Comparison of ENCODE assay signal across 9 mouse cellular contexts in the genomic region with DNA sequence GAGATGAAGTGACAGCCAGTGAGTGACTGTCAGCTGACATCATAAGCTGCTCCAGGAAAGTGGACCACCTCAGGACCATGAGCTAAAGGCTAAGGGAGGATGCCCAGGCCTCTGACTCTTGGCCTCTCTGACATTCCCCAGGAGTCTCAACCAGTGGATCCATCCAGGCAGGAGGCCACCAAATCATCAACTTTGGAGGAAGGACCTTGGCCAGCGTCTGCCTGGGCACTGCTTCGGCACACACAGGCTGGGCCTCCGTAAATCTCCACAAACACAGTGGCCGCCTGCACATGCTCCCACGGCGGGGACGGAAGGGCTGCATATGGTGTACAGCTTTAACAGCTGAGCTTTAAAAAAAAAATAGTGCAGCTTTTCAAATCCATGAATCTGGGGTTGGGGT.
DNase-seq lines count a peak whose midpoint lies in the region; ATAC-seq and TF ChIP-seq lines count a peak whose summit lies in the region.
"Had no signal": no experiment of that assay in that cellular context is flagged by ENCODE, and none has a peak within 500 bp of the region (broad histone marks: within the 10 kb centered on the region; RNA-seq: fewer than 3 reads in every experiment).

No protein-coding gene starts in this region.

- H3K4me3 ChIP-seq in intestine, embryonic 16.5 days (ENCODE audit: low read length), result no peak overlapping the region
- peak overlapping the region; percentile 34; the same call in 1 of the 2 replicates for H3K4me3 ChIP-seq in stomach, postnatal 0 days (ENCODE audit: low read depth, low read length)
- H3K4me3 ChIP-seq: liver, embryonic 13.5 days had no signal

- H3K27me3 ChIP-seq in intestine, embryonic 16.5 days (replicated peaks; ENCODE audit: control insufficient read depth, insufficient read depth, low read length), result no peaks in the 10 kb centered on the region
- H3K27me3 ChIP-seq in stomach, postnatal 0 days (ENCODE audit: control insufficient read depth, insufficient read depth, low read length), result no peaks in the 10 kb centered on the region
- H3K27me3 ChIP-seq: liver, embryonic 13.5 days had no signal

- H3K9ac ChIP-seq in intestine, embryonic 16.5 days (ENCODE audit: low read depth, low read length), result peak overlapping the region; percentile 36; the same call in 1 of the 2 replicates
- no peak overlapping the region for H3K9ac ChIP-seq in stomach, postnatal 0 days (ENCODE audit: low read length)
- H3K9ac ChIP-seq: liver, embryonic 13.5 days had no signal

- no peaks in the 10 kb centered on the region for H3K9me3 ChIP-seq in intestine, embryonic 16.5 days (ENCODE audit: control insufficient read depth, low read length)
- no peaks in the 10 kb centered on the region for H3K9me3 ChIP-seq in stomach, postnatal 0 days (ENCODE audit: control insufficient read depth, low read length)
- H3K9me3 ChIP-seq: liver, embryonic 13.5 days had no signal

- H3K36me3 ChIP-seq in intestine, embryonic 16.5 days (ENCODE audit: control insufficient read depth, insufficient read depth, low read length), result no peaks in the 10 kb centered on the region
- no peaks in the 10 kb centered on the region for H3K36me3 ChIP-seq in stomach, postnatal 0 days (ENCODE audit: control insufficient read depth, insufficient read depth, low read length)
- H3K36me3 ChIP-seq: liver, embryonic 13.5 days had no signal

- H3K4me1 ChIP-seq in intestine, embryonic 16.5 days (ENCODE audit: control insufficient read depth, insufficient read depth, low read length), result no peaks in the 10 kb centered on the region; the same call in 1 of the 2 replicates
- no peaks in the 10 kb centered on the region for H3K4me1 ChIP-seq in stomach, postnatal 0 days (replicated peaks; ENCODE audit: control insufficient read depth, insufficient read depth)
- H3K4me1 ChIP-seq: liver, embryonic 13.5 days had no signal

- peak; percentile 51 for DNase-seq in cerebellum, adult 11-12 months
- DNase-seq in cerebellum, adult 9-10 months, result no peak
- peak; percentile 27 for DNase-seq in lung, postnatal 10 days
- DNase-seq in lung, postnatal 36 days, result no peak
- DNase-seq in stomach, postnatal 0 days (ENCODE audit: low spot score), result no peak
- DNase-seq in layer of hippocampus, postnatal 14 days (ENCODE audit: low spot score in 2 of 2), result no peak
- DNase-seq in left cerebral cortex, postnatal 14 days (ENCODE audit: low spot score in 2 of 2), result no peak
- DNase-seq: liver, embryonic 13.5 days had no signal

- no peak for ATAC-seq in intestine, embryonic 16.5 days
- no peak for ATAC-seq in stomach, postnatal 0 days (ENCODE audit: low FRiP score, low TSS enrichment)

- H3K4me2 ChIP-seq in intestine, embryonic 16.5 days (ENCODE audit: low read depth, low read length), result peak overlapping the region; percentile 50
- peak overlapping the region; percentile 55 for H3K4me2 ChIP-seq in stomach, postnatal 0 days (replicated peaks; ENCODE audit: low read depth)

- TF ChIP-seq EP300 in stomach, postnatal 0 days (optimal IDR thresholded peaks at IDR 0.05), result no peak

- TF ChIP-seq CTCF in stomach, postnatal 0 days (IDR thresholded peaks at IDR 0.05; ENCODE audit: low read depth), result no peak

- WGBS in intestine, embryonic 16.5 days, result 33% methylated on average over 7 of the region's 7 CpGs
- 45% methylated on average over 7 of the region's 7 CpGs for WGBS in stomach, postnatal 0 days

- intact Hi-C loops in left cerebral cortex, postnatal 14 days (cut with DNase I), result no loop called here

- peak overlapping the region; percentile 75 for H3K27ac ChIP-seq in intestine, embryonic 16.5 days (ENCODE audit: low read length)
- peak overlapping the region; percentile 75 for H3K27ac ChIP-seq in stomach, postnatal 0 days (replicated peaks)
- H3K27ac ChIP-seq: liver, embryonic 13.5 days had no signal

Comparison
In these comparisons a context has a peak if more than half of its experiments do, and no peak if none do; other contexts are left out.
1. DNase-seq: peak in cerebellum, adult 11-12 months (single experiment) and lung, postnatal 10 days (single experiment); none in cerebellum, adult 9-10 months (single experiment), lung, postnatal 36 days (single experiment), stomach, postnatal 0 days (single experiment), layer of hippocampus, postnatal 14 days (0 of 2) and left cerebral cortex, postnatal 14 days (0 of 2).